Mouse (Mus musculus): ENCODE results near the gene Adarb1.

The Adarb1 gene

DNA sequence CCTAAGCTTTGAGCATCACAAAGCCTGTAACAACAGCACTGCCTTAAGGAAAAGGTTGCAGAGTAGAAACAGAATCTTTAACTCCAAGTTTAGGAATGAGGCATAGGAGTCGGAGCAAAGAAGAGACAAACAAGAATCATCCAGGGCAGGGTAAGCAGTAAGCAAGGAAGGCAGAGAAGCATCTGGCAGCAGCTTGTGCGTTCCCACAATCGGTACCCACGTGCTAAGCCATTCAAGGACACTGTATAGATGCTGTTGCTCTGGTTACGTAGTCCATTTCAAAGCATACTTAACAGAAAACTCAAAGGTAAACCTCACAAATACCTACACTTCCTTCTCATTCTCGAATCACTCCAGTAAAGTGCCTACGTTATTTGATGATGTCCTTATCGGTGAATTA lies 35.0 kb downstream of the Adarb1 start:
- DNase-seq (ENCODE audit: low spot score) = no peak

DNA sequence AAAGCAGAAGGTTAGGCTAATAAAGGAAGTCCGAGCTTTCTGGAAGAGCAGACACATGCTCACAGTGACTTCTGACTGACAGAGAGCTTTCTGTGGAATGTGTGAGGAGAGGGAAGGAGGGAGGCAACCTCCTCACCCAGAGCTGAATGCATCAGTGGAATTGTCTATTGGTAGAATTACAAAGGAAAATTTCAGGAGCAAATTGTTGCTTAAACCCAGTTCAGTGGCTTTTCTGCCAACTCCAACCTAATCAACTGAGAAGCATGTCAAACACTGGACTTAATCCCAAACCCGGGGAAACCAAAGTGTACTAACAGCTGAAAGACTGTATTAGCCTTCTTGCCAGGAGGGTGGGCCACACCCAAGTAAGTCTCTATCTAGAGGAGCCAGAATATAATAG lies 36.9 kb downstream of the Adarb1 start:
- DNase-seq (ENCODE audit: low spot score) = no peak

DNA sequence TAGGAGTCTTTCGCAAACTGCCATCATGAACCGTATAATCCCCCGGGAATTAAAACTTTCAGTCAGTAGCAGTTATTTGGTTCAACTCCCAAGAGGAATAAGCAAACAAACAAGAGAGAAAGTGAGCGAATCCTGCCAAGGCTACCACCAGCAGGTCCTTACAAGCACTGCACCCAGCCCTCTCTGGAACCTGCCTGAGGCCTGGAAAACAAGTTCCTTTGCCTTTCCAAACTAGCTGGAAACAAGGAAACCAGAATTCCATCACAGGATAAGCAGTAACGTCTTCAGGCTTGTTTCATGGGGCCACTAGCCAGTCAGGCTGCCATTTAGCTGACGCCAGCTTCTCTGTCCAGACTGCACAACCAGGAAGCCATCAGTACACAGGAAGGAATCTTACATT lies 37.4 kb downstream of the Adarb1 start:
- DNase-seq (ENCODE audit: low spot score) = no peak

DNA sequence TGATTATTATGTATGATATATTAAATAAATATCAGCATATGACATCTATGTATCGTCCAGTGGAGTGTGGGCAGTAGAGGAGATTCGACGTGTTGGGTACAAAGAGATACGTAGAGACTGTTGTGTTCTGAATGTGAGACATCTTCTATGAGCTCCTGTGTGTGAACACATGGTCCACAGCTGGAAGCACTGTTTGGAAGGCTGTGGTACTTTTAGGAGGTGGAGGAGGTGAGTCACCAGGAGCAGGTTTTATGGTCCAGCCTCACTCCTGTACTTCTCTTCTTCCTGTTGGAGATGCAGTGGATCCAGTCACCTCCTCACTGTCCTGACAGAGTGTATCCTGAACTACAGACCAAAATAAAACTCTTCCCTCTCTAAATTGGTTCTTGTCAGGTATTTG lies 38.9 kb downstream of the Adarb1 start:
- DNase-seq (ENCODE audit: low spot score) = no peak

DNA sequence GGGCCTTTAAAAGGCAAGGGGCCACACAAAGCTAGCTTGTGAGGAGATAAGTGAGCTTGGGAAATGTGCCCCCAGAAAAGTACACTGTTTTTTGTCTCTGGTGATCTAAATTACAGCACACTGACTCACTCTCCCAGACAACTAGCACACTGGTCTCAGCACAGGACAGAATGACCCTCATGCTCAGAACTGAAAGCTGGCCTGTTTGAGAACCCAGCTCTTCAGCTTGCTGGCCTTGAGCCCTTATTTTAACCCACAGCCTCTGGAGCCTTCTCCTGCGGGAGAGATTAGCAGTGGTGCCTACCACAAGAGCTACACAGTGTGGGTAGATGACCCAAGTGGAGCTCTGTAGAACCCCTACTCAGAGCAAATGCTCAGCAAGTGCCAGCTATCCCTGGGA lies 42.0 kb downstream of the Adarb1 start:
- DNase-seq (ENCODE audit: low spot score) = no peak

DNA sequence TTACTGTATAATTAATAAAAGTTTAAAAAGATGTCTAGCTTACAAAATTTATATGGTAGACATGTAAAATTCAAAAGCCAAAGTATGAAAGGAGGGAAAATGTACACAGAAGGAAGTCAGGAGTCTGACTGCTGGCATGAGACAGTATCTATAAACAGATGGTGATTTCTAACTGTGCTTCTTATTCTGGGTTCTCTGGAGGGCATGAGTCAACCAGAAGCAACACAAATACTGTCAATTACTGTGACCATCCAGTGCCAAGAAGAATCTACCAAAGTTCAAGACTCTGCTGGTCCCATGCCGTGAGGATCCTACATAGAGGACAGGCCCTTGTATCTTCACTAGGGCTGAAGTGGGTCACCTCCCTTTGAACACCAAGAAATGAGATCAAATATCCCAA lies 43.1 kb downstream of the Adarb1 start:
- DNase-seq (ENCODE audit: low spot score) = no peak

DNA sequence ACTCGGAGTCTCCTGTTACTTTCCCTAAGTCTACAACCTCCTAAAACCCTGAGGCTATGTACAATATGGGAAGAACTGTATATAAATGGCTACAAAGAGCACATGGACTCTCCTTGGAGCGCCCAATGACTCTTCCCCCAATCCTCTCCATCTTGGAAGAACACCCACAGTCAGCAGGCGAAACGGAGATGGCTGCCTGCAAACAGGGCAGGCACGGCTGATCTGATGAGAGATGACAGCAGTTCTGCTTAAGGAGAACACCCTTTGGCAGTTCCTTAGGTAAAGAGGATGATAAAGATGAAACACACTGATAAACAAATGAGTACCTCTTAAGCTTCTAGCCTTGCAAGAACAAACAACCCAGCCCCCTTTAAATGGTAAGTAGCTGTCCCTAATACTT lies 43.7 kb downstream of the Adarb1 start:
- DNase-seq (ENCODE audit: low spot score) = no peak

DNA sequence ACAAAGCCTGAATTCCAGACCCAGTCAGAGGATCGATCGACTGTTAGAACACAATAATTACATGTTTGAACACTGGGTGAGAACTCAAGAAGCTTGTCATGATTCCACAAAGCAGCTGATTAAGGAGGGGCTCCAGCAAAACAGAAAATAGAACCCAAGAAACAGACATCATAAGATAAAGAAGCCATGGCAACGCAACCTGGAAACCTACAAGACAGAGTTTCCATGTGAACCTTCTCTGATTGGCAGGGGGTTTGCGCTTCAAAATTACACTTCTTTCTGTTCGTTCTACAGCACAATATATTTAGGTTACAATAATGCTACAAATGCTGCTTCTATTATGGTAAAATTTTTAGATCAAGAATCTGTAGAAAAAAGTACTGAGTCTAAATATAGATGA lies 47.9 kb downstream of the Adarb1 start:
- no peak for DNase-seq (ENCODE audit: low spot score)

DNA sequence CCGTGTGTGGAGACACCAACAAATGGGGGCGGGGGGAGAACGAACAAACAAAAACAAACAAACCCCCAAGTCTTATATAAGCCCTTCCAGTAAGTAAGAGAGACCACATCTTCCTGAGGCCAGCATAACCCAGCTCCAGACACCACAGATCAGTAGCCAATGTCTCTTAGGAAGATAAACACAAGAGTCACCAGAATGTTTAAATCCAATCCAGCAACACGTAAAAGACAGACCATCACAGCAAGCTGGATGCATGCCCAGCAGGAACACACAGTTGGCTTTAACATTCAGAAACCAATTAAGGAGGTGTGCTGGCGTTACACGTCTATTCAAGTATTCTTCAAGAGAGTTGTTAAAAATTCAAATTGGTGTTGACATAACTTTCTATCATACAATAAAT lies 50.1 kb downstream of the Adarb1 start:
- DNase-seq (ENCODE audit: low spot score) = no peak

DNA sequence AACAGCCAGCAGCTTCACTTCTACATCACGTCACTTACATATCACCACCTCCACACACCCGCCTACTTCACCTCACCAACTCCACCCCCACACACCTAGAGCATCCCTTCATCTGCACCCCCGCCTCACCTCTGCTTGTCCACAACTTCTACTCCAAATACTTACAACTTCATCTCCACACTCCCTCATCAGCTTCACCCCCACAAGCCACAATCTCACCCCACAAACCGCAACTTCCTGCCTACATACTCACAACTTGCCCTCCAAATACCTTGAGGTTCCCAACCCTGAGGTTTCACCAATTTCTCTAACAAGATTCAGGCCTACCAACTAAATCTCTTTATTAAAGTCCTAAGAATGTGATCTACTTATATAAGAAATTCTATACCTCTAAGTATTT lies 51.1 kb downstream of the Adarb1 start:
- DNase-seq (ENCODE audit: low spot score) = no peak

DNA sequence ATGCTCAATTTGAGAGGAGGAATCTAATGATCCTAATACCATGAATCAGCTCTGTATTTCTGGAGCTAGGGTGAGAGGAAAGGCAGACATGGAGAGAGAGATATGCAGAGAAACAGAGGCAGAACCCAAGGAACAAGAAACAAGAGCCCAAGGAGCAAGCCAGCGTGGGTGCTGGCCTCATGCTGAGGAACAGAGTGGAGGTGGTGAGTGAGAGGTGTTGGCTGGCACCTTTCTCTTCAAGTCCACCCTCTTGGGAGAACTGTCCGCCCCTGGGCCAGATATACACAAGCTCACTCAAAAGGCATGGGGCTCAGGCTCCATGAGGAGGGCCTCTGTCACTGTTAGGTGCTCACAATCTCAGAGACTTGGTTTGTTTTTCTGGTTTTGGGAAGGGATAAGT lies 52.9 kb downstream of the Adarb1 start:
- no peak for DNase-seq (ENCODE audit: low spot score)

DNA sequence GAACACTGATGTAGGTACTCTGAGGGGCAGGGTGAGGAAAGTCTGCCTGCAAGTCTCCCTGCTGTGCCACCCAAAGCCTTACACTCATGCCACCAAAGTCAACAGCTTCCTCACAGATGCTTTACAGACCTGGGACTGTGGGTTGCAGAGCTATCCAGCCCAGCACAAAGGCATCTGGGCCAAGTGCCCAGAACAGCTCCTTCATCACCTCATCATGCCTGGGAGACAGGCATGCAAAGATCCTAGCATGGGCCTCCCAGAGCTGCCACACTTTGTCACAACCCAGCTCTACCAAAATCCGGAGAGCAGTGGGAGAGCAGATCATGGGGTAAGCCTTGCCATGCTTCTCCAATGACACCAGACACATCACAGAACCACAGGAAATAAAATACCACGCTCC lies 57.6 kb downstream of the Adarb1 start:
- peak; percentile 30 for DNase-seq (ENCODE audit: low spot score)

DNA sequence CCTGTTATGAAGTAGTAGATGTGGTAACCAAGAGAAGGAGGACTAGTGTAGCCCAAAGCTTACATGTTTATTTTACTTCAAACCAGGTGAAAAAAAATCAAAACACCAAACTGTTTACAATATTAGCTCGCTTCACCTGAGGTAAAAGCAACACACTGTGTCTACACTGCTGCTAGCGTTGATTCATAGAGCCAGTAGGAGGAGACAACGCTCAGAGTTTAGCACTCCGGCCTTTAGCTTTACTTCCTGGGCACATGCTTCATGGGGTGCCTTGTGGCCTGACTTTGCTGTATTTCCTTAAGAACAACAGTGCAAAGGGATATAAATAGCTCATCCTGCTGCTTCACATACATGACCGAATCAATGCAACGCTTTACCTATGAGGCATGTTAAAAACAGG lies 60.1 kb downstream of the Adarb1 start:
- DNase-seq (ENCODE audit: low spot score) = peak; percentile 30

DNA sequence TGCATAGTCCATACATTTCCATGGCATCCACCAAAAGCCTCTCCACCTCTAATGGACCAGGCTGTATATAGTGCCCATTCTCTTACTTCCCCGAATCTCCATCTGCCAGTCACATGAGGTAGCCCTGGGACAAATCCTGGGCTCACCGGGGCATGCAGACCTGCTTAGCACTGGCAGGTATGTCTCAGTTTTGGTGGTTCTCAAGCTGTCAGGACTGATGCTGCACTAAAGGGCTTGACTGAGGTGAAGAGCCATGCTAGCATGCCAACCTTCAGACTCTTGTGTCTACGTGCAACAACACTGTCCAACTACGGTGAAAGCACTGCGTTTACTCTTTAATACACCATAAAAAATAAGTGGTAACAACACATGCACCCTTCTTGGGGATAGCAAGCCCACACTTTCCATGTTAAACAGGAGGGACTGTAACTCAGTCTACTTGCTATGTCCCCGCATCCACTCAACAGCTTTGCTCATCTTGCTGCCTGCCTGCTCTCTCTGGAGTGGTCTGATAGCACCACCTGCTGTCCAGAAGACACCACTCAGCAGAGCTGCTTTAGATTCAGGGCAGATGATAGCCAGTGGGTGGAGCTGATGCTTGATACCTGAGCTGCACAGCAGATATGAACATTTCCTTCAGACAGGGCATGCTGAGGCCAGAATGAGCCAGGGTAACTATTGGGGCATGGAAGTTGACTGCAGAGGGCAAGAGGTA lies 64.9 kb downstream of the Adarb1 start:
- DNase-seq (ENCODE audit: low spot score) = peak; percentile 84

DNA sequence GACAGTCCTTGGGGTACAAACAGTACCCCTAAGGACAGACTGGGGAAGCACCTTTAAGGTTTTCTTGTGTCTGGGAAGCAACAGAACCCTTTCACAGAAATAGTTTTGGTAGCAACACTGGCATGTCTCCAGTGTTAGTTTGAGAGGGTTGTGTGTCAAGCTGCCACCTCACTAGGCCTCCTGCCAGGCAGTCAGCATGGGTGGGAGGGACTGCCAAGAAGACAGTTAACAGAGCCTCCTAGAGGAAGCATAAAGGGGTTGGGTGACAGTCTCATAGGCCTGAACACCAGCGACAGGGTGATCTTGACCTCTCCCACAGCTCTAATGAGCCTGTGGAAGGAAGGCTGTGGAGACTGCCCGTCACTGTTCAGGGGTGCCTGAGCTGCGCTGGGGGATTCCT lies 75.2 kb downstream of the Adarb1 start:
- peak; percentile 36 for DNase-seq (ENCODE audit: low spot score)

DNA sequence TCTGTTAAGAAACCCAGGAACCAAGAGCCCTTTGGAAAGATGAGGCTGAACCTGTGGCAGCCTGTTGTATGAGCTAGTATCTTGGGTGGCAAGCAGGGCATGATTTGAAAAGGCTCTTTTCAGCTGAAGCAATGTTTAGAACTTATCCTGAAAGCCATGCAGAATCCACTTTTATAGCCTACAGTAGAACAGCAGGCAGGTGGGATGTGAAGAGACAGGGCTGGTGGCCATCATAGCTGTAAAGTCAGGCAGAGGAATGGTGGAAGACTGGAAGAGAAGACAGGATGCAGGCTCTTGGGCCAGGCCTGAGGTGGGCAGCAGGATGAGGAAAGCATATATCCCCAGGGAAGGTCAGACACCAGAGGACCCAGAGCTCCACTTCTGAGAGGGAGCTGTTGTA lies 76.4 kb downstream of the Adarb1 start:
- DNase-seq (ENCODE audit: low spot score) = no peak

DNA sequence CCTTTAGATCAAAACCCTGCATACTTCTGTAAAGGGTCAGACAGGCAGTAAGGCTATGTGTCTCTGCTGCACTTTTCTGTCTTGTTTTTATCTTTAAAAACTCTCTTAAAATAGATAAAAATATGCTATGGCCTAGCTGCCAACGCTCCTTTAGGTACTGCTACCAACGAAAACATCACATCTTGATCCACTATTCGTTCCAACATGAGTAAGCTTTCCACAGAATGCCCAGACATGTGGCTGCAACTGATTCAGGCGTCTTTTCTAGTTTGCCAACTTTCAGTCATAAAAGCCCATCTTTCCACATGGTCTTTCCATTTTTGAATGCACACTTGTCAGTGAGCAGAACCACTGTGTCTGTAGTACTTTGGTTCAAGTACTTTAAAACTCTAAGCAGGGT lies 77.0 kb downstream of the Adarb1 start:
- DNase-seq (ENCODE audit: low spot score) = no peak

DNA sequence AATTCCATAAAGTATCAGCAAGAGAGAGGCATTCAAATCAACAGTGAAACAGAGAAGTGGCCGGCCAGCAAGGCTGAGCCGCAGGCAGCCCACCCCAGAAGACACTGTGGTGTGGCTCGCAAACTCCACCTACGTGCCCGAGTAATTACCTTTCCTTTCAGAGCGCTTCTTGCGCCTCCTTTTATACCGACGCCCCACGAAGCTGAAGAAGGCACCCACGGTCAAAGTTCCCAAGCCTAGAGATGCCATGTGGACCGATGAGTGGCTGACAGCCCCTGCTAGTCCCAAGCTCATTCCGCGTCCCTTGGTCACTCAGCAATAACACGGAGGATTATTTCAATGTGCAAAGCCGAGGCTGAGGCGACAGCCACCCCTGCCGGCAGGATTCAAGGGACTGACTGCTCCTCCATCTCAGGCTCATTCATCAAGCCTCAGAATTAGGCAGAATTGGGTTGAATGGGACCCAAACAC lies 78.2 kb downstream of the Adarb1 start:
- DNase-seq (ENCODE audit: low spot score) = peak; percentile 56

DNA sequence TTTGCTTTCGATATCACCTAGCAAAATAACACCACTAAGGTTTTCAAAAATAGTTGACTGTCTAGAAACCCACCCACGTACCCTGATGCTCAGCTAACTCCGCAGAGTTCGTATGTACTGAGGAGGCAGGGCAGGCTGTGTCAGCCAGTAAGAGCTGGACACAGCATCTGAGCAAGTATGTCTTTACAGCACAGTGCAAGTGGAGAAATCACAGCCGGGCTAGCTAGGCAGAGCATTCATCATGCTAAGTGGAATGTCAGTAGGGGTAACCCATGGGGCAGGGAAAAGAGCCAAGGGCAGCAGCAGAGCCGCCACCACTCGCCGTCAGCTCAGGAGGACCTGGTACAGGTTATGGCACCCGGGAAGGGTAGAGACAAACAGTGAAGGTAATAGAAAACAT lies 84.6 kb downstream of the Adarb1 start:
- peak; percentile 24 for DNase-seq (ENCODE audit: low spot score)

DNA sequence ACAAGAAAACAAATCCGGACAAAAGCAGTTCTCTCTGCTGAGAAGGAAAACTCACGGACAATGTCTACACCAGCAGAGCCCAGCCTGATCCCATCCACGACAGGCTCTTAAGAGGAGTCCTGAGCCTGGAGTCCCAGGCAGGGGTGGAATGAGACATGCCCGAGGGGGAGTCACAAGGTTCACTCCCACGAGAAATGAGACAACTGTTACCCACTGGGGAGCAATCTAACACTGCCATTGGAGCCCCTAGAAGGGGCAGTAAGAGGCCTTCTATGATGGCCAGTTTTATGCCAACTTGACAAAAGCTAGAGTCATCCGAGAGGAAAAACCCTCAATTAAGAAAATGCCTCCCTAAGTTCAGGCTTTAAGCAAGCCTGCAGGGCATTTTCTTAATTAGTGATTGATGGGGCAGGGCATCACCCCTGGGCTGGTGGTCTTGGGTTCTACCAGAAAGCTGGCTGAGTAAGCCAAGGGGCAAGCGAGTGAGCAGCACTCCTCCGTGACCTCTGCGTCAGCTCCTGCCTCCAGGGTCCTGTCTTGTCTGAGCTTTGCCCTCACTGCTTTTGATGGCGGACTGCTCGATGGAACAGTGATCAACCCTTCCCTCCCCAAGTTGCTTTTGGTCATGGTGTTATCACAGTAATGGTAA lies 88.5 kb downstream of the Adarb1 start:
- peak; percentile 33 for DNase-seq (ENCODE audit: low spot score)

DNA sequence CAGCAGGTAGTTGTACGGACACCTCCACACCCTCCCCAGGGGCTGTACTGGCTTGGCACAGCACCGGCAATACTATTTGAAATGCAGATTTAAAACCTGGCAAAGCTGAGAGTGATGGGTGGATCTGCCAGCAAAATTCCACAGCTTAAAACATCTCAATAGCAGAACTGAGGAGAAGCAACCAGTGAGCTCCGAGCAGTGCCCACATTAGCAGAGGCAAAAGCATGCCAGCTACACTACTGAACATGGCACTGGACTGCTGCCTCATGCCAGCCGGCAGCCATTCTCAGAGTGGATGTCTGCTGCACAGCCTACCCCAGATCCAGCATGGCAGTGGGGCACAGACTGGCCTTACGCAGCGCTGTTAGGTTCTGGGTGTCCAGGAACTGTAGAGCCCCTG lies 93.4 kb downstream of the Adarb1 start:
- peak; percentile 27 for DNase-seq (ENCODE audit: low spot score)

DNA sequence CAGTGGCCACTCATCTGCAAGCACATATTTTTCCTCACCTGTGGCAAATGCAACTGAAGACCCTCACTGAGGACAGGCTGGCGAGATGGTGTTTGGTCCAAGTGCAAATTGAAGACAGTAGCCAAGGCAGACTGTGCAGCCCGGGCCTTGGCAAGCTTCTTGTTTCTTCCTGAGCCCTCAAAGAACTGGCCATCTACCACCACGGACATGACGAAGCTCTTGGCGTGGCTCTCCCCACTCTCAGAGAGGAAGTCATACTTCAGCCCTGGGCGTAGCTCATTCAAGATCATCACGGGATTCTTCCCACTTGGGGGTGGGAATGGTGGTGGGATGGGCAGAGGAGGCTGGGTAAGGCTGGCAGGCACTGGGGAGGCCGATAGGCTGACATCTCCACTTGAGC lies 96.5 kb downstream of the Adarb1 start:
- peak; percentile 32 for DNase-seq (ENCODE audit: low spot score)

DNA sequence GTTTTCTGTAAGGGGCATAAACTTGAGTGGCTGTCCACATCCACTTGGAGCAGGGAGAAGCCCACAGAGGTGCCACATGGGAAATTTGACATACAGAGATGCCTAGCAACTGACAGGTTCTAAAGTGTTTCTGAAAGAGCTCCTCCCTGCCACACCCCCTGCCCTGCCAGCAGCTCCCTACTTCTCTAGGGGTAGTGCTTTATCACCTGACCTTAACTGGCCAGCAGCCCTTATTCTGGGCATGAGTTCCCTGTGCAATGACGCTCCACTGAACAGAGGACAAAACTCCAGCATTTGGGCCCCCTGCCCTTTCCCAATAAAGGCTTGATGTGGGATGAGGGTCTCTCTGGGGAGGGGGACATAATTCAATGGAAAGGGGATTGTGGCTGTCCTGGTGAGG lies 97.1 kb downstream of the Adarb1 start:
- peak; percentile 29 for DNase-seq (ENCODE audit: low spot score)

DNA sequence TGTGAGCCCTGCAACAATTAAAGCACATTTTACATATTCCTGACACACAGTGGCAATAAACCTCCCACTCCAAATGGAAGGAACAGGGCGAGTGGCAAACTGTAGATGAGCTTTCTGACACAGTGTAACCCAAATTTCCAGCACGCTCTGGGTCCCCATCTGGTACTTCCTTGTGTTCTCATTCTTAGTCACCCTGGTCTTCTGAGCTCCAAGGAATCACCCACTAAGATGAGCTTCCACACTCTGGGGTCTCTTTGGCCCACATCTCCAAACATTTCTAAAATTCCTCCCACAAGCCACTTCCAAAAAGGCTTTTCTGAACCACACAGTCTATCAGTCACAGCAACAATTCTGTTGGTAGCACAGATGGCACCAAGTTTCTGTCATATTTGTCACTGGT lies 102.4 kb downstream of the Adarb1 start:
- no peak for DNase-seq (ENCODE audit: low spot score)

All from testis, postnatal 10 days (tissue).